Mouse (Mus musculus) brain, embryonic 14.5 days (tissue): ENCODE results near the gene Rnf150.

ENCODE experiments used
- CTCF ChIP-seq: fragments of 200-500 bp; IDR thresholded peaks from 2 replicates; pipeline ENCODE4 v1.5.1; 2012; ENCODE audit warnings: inconsistent platforms, mild to moderate bottlenecking, moderate library complexity, borderline replicate concordance; ENCODE audit not compliant: insufficient read depth, insufficient read length; ENCODE audit errors: extremely low read depth
- POLR2A ChIP-seq: fragments of 200-500 bp; IDR thresholded peaks from 2 replicates; pipeline ENCODE4 v1.6.1; 2012; ENCODE audit warnings: mild to moderate bottlenecking, inconsistent platforms, borderline replicate concordance; ENCODE audit not compliant: poor library complexity, insufficient read depth, insufficient read length, severe bottlenecking; ENCODE audit errors: extremely low read depth

- TF ChIP-seq CTCF (no peak), POLR2A (no peak)
Measured at GRCm38 (mm10) chr8:83052896-83053295, 189.7 kb downstream of the Rnf150 start.
